Mouse (Mus musculus) cerebellum, adult 2 months (tissue): ENCODE results near the gene Ltbp3.

Source experiments
- CTCF ChIP-seq: fragments of 200-500 bp; IDR thresholded peaks from 2 replicates; pipeline ENCODE4 v1.5.1; 2011; ENCODE audit warnings: low read depth, mild to moderate bottlenecking, control low read depth, low read length, moderate library complexity, borderline replicate concordance; ENCODE audit not compliant: insufficient read depth
- POLR2A ChIP-seq: fragments of 200-500 bp; IDR thresholded peaks from 2 replicates; pipeline ENCODE4 v1.6.1; 2011; ENCODE audit warnings: low read length, control low read depth, borderline replicate concordance; ENCODE audit not compliant: insufficient read depth

- TF ChIP-seq CTCF (no peak), POLR2A (no peak)
These were observed 58.2 kb downstream of the Ltbp3 start for GRCm38 (mm10) chr19:5798700-5799479.
